Mouse (Mus musculus): ENCODE data around the gene Cfap100. TPM values are rescaled to one million over a fixed set of nuclear protein-coding genes. Genes with fewer than 3 reads are reported as not detected.

Cfap100 gene
- polyA plus RNA-seq, 1 experiment, result 0.20 TPM

DNA sequence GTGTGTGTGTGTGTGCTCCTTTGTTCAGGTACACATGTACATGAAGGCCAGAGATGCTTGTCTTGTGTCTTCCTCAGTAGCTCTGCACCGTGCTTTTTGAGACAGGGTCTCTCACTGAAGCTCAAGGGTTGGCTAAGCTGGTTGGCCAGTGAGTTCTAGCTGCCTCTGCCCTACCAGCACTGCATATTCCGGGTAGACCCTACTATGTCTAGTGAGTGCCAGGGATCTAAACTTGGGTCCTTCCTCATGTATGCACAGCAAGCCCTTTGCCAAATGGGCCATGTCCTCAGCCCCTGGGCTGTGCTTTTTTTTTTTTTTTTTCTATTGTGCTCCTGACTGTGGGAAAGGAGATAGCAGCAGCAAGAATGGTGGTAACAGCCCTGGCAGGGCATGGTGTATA lies 41.7 kb upstream of the Cfap100 start:
- H3K36me3 ChIP-seq (replicated peaks; ENCODE audit: low read length), result no peaks in the 10 kb centered on the region
- H3K4me3 ChIP-seq (replicated peaks), result no peak overlapping the region
- H3K4me1 ChIP-seq, result peaks cover 59% of the 10 kb centered on the region
- H3K9me3 ChIP-seq, result peaks cover 7% of the 10 kb centered on the region; the same call in 1 of the 2 replicates
- TF ChIP-seq GATA1 (IDR thresholded peaks at IDR 0.05; ENCODE audit: borderline replicate concordance, low read length), result no peak
- H3K27me3 ChIP-seq (replicated peaks), result peaks cover 89% of the 10 kb centered on the region

DNA sequence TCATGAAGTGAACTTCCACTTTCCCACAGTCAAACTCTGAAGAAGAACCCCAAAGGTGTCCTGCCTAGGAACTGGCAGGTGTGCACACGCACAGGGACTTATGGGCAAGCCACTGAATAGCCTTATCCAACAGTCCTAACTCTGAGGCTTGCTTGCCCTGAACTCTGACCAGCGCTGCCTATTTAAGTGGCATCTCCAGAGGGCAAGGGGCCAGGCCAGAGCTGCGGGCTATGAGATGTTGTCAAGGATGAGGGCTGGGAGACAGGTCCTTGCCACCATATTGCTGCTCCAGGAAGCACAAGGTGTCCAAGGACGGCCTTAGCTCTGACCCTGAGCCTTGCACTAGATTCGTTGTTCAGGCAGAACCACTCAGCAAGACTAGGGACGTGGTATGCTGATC lies 40.4 kb upstream of the Cfap100 start:
- H3K36me3 ChIP-seq (replicated peaks; ENCODE audit: low read length), result no peaks in the 10 kb centered on the region
- peaks cover 51% of the 10 kb centered on the region for H3K4me1 ChIP-seq
- peaks cover 97% of the 10 kb centered on the region for H3K27me3 ChIP-seq (replicated peaks)
- peaks cover 7% of the 10 kb centered on the region; the same call in 1 of the 2 replicates for H3K9me3 ChIP-seq
- H3K4me3 ChIP-seq (replicated peaks), result no peak overlapping the region
- TF ChIP-seq FLI1 (IDR thresholded peaks at IDR 0.05; ENCODE audit: low read length) (no peak), GATA1 (IDR thresholded peaks at IDR 0.05; ENCODE audit: borderline replicate concordance, low read length) (no peak)

DNA sequence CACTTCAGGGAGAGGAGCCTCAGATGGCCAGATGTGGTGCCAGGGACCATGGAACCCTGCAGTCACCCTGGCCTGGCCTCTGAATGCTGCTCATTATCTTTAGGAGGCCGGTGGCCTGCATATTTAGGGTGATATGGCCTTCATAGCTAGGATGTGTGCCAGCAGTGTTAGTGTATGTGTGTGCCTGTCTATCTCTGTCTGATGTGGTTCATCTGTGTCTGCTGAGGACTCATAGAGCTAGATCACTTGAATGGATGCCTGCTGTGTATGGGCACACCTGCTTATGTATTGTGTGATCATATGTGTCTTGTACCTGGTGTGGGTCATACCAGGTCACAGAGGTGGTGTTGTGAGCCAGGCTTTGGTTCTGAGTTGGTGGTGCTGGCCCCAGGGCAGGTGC lies 39.6 kb upstream of the Cfap100 start:
- no peaks in the 10 kb centered on the region for H3K36me3 ChIP-seq (replicated peaks; ENCODE audit: low read length)
- H3K4me1 ChIP-seq, result peaks cover 59% of the 10 kb centered on the region
- H3K4me3 ChIP-seq (replicated peaks), result peak overlapping the region; percentile 15
- H3K9me3 ChIP-seq, result peaks cover 7% of the 10 kb centered on the region; the same call in 1 of the 2 replicates
- no peak for TF ChIP-seq FLI1 (IDR thresholded peaks at IDR 0.05; ENCODE audit: low read length)
- TF ChIP-seq GATA1 (IDR thresholded peaks at IDR 0.05; ENCODE audit: borderline replicate concordance, low read length), result no peak
- H3K27me3 ChIP-seq (replicated peaks), result peaks cover 98% of the 10 kb centered on the region

DNA sequence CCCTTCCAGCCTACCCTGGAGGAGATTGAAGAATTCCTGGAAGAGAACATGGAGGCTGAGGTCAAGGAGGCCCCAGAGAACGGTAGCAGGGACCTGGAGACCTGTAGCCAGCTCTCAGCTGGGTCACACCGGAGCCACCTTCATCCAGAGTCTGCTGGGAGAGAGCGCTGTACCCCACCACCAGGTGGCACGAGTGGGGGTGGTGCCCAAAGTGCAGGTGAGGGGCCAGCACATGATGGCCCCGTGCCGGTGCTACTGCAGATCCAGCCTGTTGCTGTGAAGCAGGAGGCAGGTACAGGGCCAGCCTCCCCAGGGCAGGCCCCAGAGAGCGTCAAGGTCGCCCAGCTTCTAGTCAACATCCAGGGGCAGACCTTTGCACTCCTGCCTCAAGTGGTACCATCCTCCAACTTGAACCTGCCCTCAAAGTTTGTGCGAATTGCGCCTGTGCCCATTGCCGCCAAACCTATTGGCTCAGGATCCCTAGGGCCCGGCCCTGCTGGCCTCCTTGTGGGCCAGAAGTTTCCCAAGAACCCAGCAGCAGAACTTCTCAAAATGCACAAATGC lies 38.3 kb upstream of the Cfap100 start:
- no peak for TF ChIP-seq FLI1 (IDR thresholded peaks at IDR 0.05; ENCODE audit: low read length)
- no peak for TF ChIP-seq GATA1 (IDR thresholded peaks at IDR 0.05; ENCODE audit: borderline replicate concordance, low read length)
- no peak overlapping the region for H3K4me3 ChIP-seq (replicated peaks)
- H3K9me3 ChIP-seq, result peaks cover 7% of the 10 kb centered on the region; the same call in 1 of the 2 replicates
- H3K27me3 ChIP-seq (replicated peaks), result peaks cover 98% of the 10 kb centered on the region
- H3K4me1 ChIP-seq, result peaks cover 63% of the 10 kb centered on the region
- H3K36me3 ChIP-seq (replicated peaks; ENCODE audit: low read length), result no peaks in the 10 kb centered on the region

DNA sequence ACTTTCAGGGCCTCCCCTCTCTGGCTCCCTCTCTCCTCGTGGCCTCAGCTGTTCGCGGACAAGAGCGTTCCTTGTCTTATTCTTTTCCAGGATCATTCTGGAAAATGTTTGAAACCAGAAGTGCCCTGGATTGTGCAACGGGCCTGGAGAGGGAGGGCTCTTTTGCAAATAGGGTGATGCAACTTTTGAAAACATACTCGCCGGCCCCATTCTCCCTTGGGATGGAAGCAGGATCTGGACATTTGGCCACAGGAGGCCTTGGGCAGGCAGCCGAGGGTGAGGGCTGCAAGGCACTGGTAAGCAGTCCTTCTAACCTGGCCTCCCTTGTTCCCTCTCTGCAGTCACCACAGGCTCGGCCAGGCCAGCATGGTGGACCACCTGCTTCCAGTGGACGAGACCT lies 37.5 kb upstream of the Cfap100 start:
- Histone ChIP-seq H3K4me1 (peaks cover 57% of the 10 kb centered on the region), H3K9me3 (peaks cover 7% of the 10 kb centered on the region; the same call in 1 of the 2 replicates), H3K27me3 (replicated peaks) (peaks cover 98% of the 10 kb centered on the region), H3K4me3 (replicated peaks) (no peak overlapping the region), H3K36me3 (replicated peaks; ENCODE audit: low read length) (no peaks in the 10 kb centered on the region)
- TF ChIP-seq FLI1 (IDR thresholded peaks at IDR 0.05; ENCODE audit: low read length) (no peak), GATA1 (IDR thresholded peaks at IDR 0.05; ENCODE audit: borderline replicate concordance, low read length) (no peak)

DNA sequence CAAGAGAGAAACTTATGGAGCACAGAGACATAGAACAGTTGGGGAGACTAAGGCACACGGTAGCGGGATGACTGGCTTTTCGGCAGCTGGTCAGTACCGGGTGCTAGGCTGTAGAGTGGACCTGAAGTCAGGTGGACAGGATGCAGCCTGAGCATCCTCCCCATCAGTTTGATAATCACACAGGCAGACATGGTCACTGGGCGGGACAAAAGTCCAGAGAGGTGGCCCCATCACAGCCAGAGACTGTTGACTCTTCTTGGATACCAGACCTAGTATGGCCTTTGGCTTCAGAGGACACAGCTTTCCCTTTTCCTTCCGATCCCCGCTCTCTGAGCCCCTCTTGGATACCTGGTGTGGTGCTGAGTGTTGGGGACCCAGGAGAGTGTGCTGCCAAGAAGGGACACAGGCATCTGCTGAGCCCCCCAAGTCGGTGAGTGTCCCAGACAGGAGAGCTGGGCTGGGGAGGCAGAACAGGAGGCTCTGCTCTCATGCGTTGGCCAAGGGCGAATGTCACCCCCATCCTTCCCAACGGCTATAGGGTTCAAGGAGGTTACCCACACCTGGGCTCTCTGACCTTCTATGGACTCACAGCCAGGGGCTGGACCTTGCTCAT lies 36.5 kb upstream of the Cfap100 start:
- Histone ChIP-seq H3K4me1 (peaks cover 48% of the 10 kb centered on the region), H3K27me3 (replicated peaks) (peaks cover 99% of the 10 kb centered on the region), H3K36me3 (replicated peaks; ENCODE audit: low read length) (no peaks in the 10 kb centered on the region), H3K9me3 (no peaks in the 10 kb centered on the region), H3K4me3 (replicated peaks) (no peak overlapping the region)
- TF ChIP-seq FLI1 (IDR thresholded peaks at IDR 0.05; ENCODE audit: low read length) (no peak), GATA1 (IDR thresholded peaks at IDR 0.05; ENCODE audit: borderline replicate concordance, low read length) (no peak)

DNA sequence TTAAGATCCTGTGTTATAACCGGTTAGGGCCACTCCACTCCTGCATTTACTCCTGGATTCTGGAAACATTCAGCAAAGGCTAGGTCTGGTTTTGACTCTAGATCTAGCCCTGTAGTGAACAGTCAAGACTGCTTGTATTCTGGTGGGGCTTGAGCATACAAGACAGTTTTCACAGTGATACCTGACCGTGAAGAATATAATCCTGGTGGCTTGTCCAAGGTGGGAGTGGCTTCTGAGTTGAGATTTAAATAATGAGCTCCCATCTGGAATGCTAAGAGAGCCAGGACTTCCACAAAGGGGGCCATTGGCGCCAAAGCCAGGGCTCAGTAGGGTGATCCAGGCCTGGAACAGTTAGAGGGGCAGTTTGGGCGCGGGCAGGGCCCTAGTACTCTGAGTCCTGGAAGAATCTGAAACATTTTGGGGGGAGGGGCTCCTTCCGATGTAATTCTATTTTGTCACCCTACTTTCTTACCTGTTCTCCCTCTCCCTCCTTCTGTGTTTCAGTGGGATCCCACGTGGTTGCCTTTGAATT lies 35.4 kb upstream of the Cfap100 start:
- H3K4me1 ChIP-seq, result peaks cover 38% of the 10 kb centered on the region
- no peaks in the 10 kb centered on the region for H3K9me3 ChIP-seq
- no peaks in the 10 kb centered on the region for H3K36me3 ChIP-seq (replicated peaks; ENCODE audit: low read length)
- H3K27me3 ChIP-seq (replicated peaks), result peaks cover 100% of the 10 kb centered on the region
- H3K4me3 ChIP-seq (replicated peaks), result peak overlapping the region; percentile 92
- TF ChIP-seq GATA1 (IDR thresholded peaks at IDR 0.05; ENCODE audit: borderline replicate concordance, low read length) (no peak), FLI1 (IDR thresholded peaks at IDR 0.05; ENCODE audit: low read length) (no peak)

DNA sequence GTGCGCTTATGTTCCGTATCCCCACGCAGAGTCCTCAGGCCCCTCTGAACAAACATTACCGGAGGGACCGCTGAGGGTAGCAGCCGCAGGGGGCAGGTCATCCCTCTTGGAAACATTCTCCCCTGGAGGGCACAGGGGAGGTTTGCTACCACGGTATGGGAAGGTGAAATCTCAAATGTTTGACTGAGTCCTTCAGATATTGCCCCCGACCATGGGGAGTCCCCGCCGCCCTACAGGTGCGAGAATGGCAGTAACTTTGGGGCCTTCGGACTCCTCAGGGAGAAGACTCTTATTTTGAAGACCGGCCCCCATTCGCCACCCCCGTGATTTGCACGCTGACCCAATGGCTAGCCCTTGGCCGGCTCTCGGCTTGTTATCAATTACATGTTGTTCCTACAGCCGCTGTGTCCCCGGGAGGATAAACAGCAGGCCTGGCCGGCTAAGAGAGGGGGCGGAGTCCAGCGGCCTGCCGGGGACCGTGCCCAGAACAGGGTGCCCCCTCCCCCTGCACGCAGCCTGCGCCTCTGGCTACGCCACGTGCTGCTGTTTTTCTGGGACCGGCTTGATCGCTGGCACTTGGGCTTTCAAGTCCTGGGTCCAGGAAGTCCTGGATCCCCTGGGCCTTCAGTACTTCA lies 34.7 kb upstream of the Cfap100 start:
- TF ChIP-seq GATA1 (IDR thresholded peaks at IDR 0.05; ENCODE audit: borderline replicate concordance, low read length) (no peak), FLI1 (IDR thresholded peaks at IDR 0.05; ENCODE audit: low read length) (no peak)
- no peaks in the 10 kb centered on the region for H3K36me3 ChIP-seq (replicated peaks; ENCODE audit: low read length)
- peak overlapping the region; percentile 92 for H3K4me3 ChIP-seq (replicated peaks)
- peaks cover 31% of the 10 kb centered on the region for H3K4me1 ChIP-seq
- no peaks in the 10 kb centered on the region for H3K9me3 ChIP-seq
- H3K27me3 ChIP-seq (replicated peaks), result peaks cover 97% of the 10 kb centered on the region

DNA sequence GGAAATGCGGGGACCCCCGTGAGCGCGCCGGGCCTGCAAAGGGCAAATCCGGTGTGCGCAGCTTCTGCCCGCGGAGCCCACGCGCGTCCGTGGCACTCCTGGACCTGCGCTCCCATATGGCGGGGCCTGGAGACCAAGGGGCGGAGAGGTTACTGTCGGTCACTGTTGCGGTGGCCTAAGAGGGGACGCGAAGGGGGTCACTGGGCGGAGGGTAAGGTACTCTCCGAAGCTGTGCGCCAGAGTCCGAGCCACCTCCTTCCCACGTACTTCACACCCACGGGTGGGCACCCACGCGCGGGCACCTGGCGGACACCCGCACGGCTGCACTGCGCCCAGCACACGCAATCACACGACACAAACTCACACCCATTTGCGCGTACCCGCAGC lies 34.2 kb upstream of the Cfap100 start:
- TF ChIP-seq GATA1 (IDR thresholded peaks at IDR 0.05; ENCODE audit: borderline replicate concordance, low read length) (no peak), FLI1 (IDR thresholded peaks at IDR 0.05; ENCODE audit: low read length) (no peak)
- Histone ChIP-seq H3K9me3 (no peaks in the 10 kb centered on the region), H3K4me3 (replicated peaks) (peak overlapping the region; percentile 92), H3K4me1 (peaks cover 26% of the 10 kb centered on the region), H3K27me3 (replicated peaks) (peaks cover 97% of the 10 kb centered on the region), H3K36me3 (replicated peaks; ENCODE audit: low read length) (no peaks in the 10 kb centered on the region)

DNA sequence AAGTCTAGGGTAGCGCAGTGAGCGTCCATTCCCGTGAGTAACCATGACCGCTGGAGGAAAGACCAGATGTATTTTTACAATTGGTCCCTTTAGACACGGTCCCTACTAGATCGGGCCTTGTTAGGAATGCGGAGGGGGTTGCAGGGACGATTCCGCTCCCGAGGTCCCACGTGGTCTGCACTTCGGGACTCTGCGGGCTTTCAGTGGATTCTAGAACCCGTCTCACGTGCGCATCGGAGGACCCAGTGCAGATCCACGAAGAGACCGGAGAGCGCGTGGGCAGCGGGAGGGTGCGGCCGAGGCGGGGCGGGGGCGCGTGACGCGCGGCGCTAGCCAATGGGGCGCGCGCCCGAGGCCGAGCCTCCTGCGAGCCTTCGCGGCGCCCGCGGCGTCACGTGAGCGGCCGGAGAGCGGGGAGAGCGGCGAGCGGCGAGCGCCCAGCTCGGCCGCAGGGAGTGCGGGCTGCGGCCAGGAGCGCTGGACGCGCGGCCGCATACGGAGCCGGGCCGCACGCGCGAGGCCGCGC lies 33.6 kb upstream of the Cfap100 start, which contains the start of gene Klf15:
Gene Klf15 (plus strand): TSS at position 396 of the 526 bp plus-strand sequence.
- Histone ChIP-seq H3K9me3 (no peaks in the 10 kb centered on the region), H3K27me3 (replicated peaks) (peaks cover 97% of the 10 kb centered on the region), H3K4me1 (peaks cover 26% of the 10 kb centered on the region), H3K4me3 (replicated peaks) (peak within 1 kb of the TSS; percentile 92), H3K36me3 (replicated peaks; ENCODE audit: low read length) (no peaks in the 10 kb centered on the region)
- TF ChIP-seq GATA1 (IDR thresholded peaks at IDR 0.05; ENCODE audit: borderline replicate concordance, low read length), result no peak
